Mouse (Mus musculus) limb, embryonic 11.5 days (tissue): Measurements from ENCODE around the gene Fxyd3. TPM values are rescaled to one million over a fixed set of nuclear protein-coding genes. Genes with fewer than 3 reads are reported as not detected.
A peak's percentile ranks its signal among the peaks of the same experiment; 100 is the strongest.

ENCODE experiments used
- ATAC-seq: fragments of 200-750 bp; cut with Nextera tagmentation; 2 replicates; pipeline ENCODE4 v1.8.0; 2017; ENCODE audit warnings: low read depth; ENCODE audit not compliant: insufficient number of reproducible peaks, low FRiP score, low TSS enrichment
- DNase-seq: peaks from one replicate; pipeline ENCODE4 v3.0.0-alpha.2; 2015; ENCODE audit warnings: low spot score
- H3K27ac ChIP-seq: fragments of 300-500 bp; sonication (generic); replicated peaks from 2 replicates; pipeline ENCODE4 v1.5.1; 2014; ENCODE audit warnings: low read depth, mild to moderate bottlenecking, low read length
- H3K27me3 ChIP-seq: fragments of 300-500 bp; sonication (generic); 2 replicates; pipeline ENCODE4 v1.6.1; 2014; ENCODE audit warnings: mild to moderate bottlenecking, low read length, mixed read lengths; ENCODE audit not compliant: control insufficient read depth, insufficient read depth
- H3K36me3 ChIP-seq: fragments of 300-500 bp; sonication (generic); 2 replicates; pipeline ENCODE4 v1.6.1; 2014; ENCODE audit warnings: mild to moderate bottlenecking, low read length, moderate library complexity, mixed read lengths; ENCODE audit not compliant: control insufficient read depth, insufficient read depth
- H3K4me1 ChIP-seq: fragments of 300-500 bp; sonication (generic); 2 replicates; pipeline ENCODE4 v1.6.1; 2014; ENCODE audit warnings: low read length, mixed read lengths; ENCODE audit not compliant: control insufficient read depth, insufficient read depth
- H3K4me2 ChIP-seq: fragments of 300-500 bp; sonication (generic); 2 replicates; pipeline ENCODE4 v1.6.1; 2014; ENCODE audit warnings: low read depth, mild to moderate bottlenecking, moderate library complexity; ENCODE audit not compliant: severe bottlenecking
- H3K4me3 ChIP-seq: fragments of 300-500 bp; sonication (generic); 2 replicates; pipeline ENCODE4 v1.5.1; 2014; ENCODE audit warnings: low read depth, low read length
- H3K9ac ChIP-seq: fragments of 300-500 bp; sonication (generic); 2 replicates; pipeline ENCODE4 v1.6.1; 2014; ENCODE audit warnings: mild to moderate bottlenecking, low read length
- H3K9me3 ChIP-seq: fragments of 300-500 bp; sonication (generic); 2 replicates; pipeline ENCODE4 v1.6.1; 2016; ENCODE audit warnings: low read length; ENCODE audit not compliant: control insufficient read depth
- WGBS: fragments of 180-500 bp; shearing (Covaris S2); extraction: QIAGEN DNeasy Blood & Tissue Kit; methylation state at CpG from one replicate; pipeline ENCODE4 v1.1.7; 2014; 5-methylcytosine and 5-hydroxymethylcytosine counted together
- polyA plus RNA-seq: library from polyadenylated mRNA; unstranded; fragments of >200 nt; fragmentation: Nextera tagmentation; extraction: Ambion mirVana; gene quantifications from 2 replicates; pipeline ENCODE4 v1.2.1, GENCODE M21; 2014

The Fxyd3 gene
- polyA plus RNA-seq, 1 experiment from 2014 or later = 17.5 TPM

DNA sequence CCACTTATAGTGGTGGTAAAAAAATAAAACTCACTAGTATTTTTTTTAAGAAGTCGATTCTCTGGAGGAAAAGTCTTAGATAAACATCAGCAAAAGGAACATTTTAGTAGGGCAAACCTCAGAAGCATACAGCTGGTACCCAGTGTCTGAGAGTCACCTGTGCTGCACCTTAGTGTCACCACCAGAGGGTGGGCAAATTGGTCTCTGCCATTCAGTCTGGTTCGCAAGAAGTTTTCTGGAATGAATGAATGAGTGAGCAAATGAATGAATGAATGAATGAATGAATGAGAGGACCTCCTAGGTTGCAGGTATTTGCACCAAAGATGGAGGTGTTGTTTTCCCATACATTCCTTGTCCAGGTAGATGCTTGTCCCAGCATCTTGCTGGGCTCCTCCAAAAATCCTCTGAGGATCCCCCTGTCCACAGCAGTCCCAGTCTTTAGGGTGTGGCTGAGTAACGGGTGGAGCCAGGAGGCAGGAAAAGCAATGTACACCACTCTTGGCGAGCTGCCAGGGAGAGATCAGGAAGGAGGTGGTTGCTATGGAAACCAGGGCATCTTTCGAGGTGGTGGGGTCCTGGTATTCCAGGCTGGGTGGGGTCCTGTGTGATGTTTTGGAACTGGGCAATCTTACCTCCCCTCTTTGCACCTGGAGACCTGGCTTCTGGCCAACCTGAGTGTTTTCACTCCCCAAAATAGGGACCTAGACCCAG, 27.2 kb downstream of the Fxyd3 start:
- Histone ChIP-seq H3K36me3 (no peaks in the 10 kb centered on the region), H3K4me3 (no peak overlapping the region), H3K27me3 (peaks cover 57% of the 10 kb centered on the region), H3K27ac (no peak overlapping the region), H3K4me2 (peak overlapping the region; percentile 27; the same call in 1 of the 2 replicates), H3K9me3 (no peaks in the 10 kb centered on the region), H3K4me1 (peaks cover 19% of the 10 kb centered on the region), H3K9ac (no peak overlapping the region)
- 25% methylated on average over 5 of the region's 5 CpGs for WGBS
- DNase-seq (no peak), ATAC-seq (no peak)

DNA sequence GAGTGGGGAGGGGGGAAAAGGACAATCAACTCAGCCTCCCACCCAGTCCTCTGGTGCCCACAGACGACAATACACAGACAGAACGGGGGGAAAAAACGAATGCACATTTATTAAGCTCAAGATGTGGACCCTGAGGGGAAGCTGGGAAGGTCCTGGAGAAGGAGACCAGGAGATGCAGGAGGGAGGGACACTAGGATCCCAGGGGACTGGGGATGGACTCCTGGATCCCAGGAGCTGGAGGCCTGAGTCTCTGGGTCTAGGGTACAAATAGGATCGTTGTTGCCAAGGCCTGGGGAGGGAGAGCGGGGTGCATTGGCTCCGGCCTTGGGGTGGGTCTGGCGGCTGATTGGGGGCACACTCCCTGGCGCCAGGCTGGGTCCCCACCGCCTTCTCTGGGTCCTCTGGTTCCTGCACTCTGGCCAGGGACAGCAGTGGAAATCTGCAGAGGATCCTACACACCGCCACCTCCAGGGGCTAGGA, 34.0 kb downstream of the Fxyd3 start, which contains the start of gene Fxyd5:
Gene Fxyd5 (minus strand): TSS at position 51 of the 480 bp plus-strand sequence.
- no peak for DNase-seq
- Histone ChIP-seq H3K27me3 (peaks cover 38% of the 10 kb centered on the region), H3K4me1 (no peaks in the 10 kb centered on the region; the same call in 1 of the 2 replicates), H3K27ac (no peak within 1 kb of the TSS), H3K9ac (0 out of 2 replicates have a peak within 1 kb of the TSS, but pooled peaks have one; percentile 45), H3K9me3 (no peaks in the 10 kb centered on the region), H3K36me3 (no peaks in the 10 kb centered on the region), H3K4me2 (peak within 1 kb of the TSS; percentile 39), H3K4me3 (peak within 1 kb of the TSS; percentile 17; the same call in 1 of the 2 replicates)
- 32% methylated on average over 10 of the region's 10 CpGs for WGBS
- no peak for ATAC-seq

DNA sequence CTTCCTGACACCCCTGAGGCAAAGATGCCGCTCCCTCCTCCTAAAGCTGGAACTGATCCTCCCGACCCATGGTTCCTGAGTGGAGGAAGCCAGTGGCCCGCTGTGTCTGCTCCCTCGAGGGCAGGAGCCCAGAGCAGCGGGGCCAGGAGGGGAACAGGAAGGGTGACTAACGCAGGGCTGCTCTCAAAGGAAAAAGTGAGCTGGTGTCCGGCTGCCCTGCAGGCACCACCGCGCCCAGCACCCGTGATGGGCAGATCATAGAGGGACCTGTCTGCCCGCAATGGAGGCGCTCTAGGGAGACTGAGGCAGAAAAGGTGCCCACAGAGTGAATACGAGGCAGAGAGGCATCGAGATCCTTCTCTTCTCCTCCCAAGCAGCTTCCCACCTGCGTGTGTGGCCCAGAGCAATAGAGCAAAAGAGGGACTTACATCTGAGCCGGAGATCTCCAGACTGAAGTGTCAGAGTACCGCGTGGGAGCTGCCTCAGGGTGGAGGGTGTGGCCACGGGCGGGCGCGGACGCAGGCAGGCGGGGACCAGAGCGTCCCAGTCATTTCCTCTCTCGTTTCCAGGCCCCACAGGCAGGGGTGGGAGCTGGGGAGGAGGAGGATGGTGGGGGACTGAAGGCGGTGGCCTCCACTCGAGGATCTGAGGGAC, 34.7 kb downstream of the Fxyd3 start:
- WGBS = 3% methylated on average over 28 of the region's 28 CpGs
- Histone ChIP-seq H3K27ac (no peak overlapping the region), H3K36me3 (no peaks in the 10 kb centered on the region), H3K9me3 (no peaks in the 10 kb centered on the region), H3K27me3 (peaks cover 38% of the 10 kb centered on the region), H3K9ac (0 out of 2 replicates have a peak overlapping the region, but pooled peaks have one; percentile 45), H3K4me2 (peak overlapping the region; percentile 39), H3K4me1 (no peaks in the 10 kb centered on the region; the same call in 1 of the 2 replicates), H3K4me3 (peak overlapping the region; percentile 17; the same call in 1 of the 2 replicates)
- DNase-seq (peak; percentile 28), ATAC-seq (peak; percentile 38; the same call in 1 of the 2 replicates)

DNA sequence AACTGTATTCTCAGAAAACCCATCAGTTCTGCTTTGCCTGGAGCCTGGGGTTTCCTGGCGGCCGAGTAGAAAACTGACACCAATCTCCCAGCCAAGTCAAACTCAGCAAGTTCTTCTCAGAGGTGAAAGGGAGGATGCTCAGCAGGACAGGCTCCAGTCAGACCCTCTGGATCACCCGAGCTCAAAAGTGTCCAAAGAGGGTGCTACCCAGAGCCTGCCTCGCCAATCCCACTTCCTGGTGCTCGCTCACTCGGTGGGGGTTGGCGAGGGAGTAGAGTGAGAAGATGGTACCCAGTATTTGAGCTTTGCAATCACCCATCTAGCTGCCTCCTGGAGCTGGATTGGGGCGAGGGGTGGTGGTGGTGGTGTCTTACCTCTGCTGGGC, 35.5 kb downstream of the Fxyd3 start:
- Histone ChIP-seq H3K4me2 (no peak overlapping the region; the same call in 1 of the 2 replicates), H3K4me1 (no peaks in the 10 kb centered on the region; the same call in 1 of the 2 replicates), H3K9me3 (no peaks in the 10 kb centered on the region), H3K27ac (no peak overlapping the region), H3K9ac (no peak overlapping the region), H3K36me3 (no peaks in the 10 kb centered on the region), H3K4me3 (no peak overlapping the region), H3K27me3 (peaks cover 38% of the 10 kb centered on the region)
- ATAC-seq = no peak
- 32% methylated on average over 8 of the region's 8 CpGs for WGBS
- no peak for DNase-seq

DNA sequence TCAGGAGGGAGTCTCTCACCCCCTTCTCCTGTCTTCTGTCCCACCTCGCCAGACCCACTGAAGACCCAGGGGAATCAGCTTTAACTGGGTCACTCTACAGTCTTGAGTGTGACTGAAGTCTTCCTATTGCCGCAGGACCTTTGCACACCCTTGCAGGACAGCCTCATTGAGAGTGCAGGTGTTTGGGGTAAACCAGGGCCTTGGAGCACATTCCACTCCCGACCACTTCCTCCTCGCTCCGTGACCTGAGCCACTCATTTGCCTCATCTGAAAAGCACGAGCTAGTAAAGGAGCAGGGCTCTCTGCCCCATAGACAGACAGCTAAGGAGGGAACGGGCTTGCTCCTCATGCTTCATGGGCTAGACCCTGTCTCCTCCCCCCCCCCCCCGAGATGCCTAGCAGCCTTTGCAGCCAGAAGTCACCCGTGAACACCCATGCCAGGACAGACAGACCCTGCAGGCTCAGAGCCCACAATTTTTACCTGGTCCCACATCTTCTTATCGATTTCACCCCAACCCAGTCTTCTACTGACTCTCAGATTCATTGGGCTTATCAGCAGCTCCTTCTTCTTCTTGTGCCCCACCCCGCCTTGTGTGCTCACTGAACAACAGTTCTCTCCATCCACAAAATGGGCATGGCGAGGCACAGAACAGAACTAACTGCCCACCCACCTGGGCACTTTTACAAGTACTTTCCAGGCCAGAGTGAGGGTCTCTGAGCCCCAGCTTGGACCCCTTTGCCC, 36.1 kb downstream of the Fxyd3 start:
- H3K4me2 ChIP-seq = no peak overlapping the region
- H3K27ac ChIP-seq = no peak overlapping the region
- no peak overlapping the region for H3K9ac ChIP-seq
- H3K36me3 ChIP-seq = no peaks in the 10 kb centered on the region
- H3K4me3 ChIP-seq = no peak overlapping the region
- no peaks in the 10 kb centered on the region; the same call in 1 of the 2 replicates for H3K4me1 ChIP-seq
- H3K9me3 ChIP-seq = no peaks in the 10 kb centered on the region
- ATAC-seq = no peak
- peaks cover 38% of the 10 kb centered on the region for H3K27me3 ChIP-seq
- DNase-seq = no peak
- 84% methylated on average over 11 of the region's 12 CpGs for WGBS

DNA sequence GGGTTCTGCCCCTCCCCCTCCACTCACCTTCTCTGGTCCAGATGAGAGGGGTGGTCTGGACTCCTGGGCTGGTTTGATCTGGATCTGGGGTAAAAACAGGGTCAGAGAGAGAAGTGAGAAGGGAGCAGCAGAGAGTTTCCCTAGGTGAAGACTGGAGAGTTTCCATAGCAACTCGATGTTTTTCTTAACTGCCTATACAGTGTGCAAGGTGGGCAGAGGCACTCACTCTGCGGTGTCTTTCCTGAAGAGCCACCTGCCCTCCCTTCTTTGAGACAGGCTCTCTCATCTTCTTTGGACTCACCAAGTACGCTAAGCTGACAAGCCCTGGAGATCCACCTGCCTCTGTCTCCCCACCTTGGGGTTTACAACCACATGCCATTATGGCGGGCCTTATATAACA, 37.5 kb downstream of the Fxyd3 start:
- H3K9me3 ChIP-seq = no peaks in the 10 kb centered on the region
- H3K27ac ChIP-seq = no peak overlapping the region
- no peak overlapping the region for H3K9ac ChIP-seq
- peaks cover 31% of the 10 kb centered on the region for H3K27me3 ChIP-seq
- ATAC-seq = no peak
- H3K4me2 ChIP-seq = no peak overlapping the region
- no peak for DNase-seq
- H3K4me1 ChIP-seq = no peaks in the 10 kb centered on the region; the same call in 1 of the 2 replicates
- no peaks in the 10 kb centered on the region for H3K36me3 ChIP-seq
- no peak overlapping the region for H3K4me3 ChIP-seq
- WGBS = 92% methylated on average over 4 of the region's 4 CpGs

DNA sequence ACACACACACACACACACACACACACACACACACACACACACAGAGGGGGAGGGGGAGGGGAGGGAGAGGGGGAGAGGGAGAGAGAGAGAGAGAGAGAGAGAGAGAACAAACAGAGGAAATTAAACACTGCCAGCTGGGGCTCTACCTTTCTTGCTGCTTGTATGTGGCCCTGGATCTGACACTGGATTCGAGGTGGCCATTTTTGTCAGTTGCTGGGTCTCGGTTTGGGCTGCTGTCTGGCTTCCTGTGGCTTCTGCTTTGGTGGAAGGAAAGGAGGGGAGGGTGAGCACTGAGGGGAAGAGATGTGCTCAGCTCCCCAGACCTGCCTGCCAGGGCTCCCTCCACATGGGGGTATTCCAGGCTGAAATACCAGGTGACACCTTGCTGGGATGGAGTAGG, 38.8 kb downstream of the Fxyd3 start:
- WGBS = 72% methylated on average over 2 of the region's 2 CpGs
- H3K27me3 ChIP-seq = peaks cover 22% of the 10 kb centered on the region

DNA sequence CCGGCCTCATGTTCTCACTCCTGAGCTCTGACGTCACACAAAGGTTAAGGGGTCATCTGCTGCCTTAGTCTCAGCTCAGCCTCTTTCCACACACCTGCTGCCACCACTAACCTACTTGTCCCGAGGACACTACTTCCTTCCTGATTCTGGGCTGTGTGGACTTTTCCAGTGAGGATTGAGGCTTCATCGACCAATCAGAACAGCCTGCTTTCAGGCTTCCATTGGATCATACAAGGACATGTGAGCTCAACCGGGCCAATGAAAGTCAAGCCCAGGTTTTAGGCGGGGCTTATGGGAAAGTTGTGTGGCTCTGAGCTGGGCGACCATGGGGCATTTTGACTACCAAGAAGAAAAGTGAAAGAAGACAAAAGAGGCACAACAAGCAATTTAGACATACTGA, 39.6 kb downstream of the Fxyd3 start:
- WGBS = 85% methylated on average over 7 of the region's 7 CpGs
- no peak; the same call in 1 of the 2 replicates for ATAC-seq
- no peak overlapping the region for H3K4me3 ChIP-seq
- no peak for DNase-seq
- no peak overlapping the region for H3K27ac ChIP-seq
- no peaks in the 10 kb centered on the region for H3K4me1 ChIP-seq
- no peaks in the 10 kb centered on the region for H3K36me3 ChIP-seq
- peaks cover 14% of the 10 kb centered on the region for H3K27me3 ChIP-seq
- H3K4me2 ChIP-seq = no peak overlapping the region
- no peak overlapping the region for H3K9ac ChIP-seq
- no peaks in the 10 kb centered on the region for H3K9me3 ChIP-seq

More for the DNA sequence above, 38.8 kb downstream of the Fxyd3 start:
- DNase-seq = no peak
- H3K9ac ChIP-seq = no peak overlapping the region
- no peak overlapping the region for H3K4me2 ChIP-seq
- no peaks in the 10 kb centered on the region; the same call in 1 of the 2 replicates for H3K4me1 ChIP-seq
- H3K4me3 ChIP-seq = no peak overlapping the region
- H3K9me3 ChIP-seq = no peaks in the 10 kb centered on the region
- ATAC-seq = no peak
- H3K36me3 ChIP-seq = no peaks in the 10 kb centered on the region
- H3K27ac ChIP-seq = no peak overlapping the region
